Mouse (Mus musculus) ES-E14 (cell line): ENCODE data around the gene H2-DMb1. TPM values are rescaled to one million over a fixed set of nuclear protein-coding genes. Genes with fewer than 3 reads are reported as not detected.

ENCODE experiments used
- DNase-seq: peaks from one replicate; pipeline ENCODE4 v3.0.0-alpha.2; 2013; ENCODE audit warnings: low read depth, low spot score
- H3K27ac ChIP-seq: 2 replicates; pipeline ENCODE4 v1.5.1; 2012; ENCODE audit warnings: low read depth, mild to moderate bottlenecking, low read length, moderate library complexity, mixed read lengths; ENCODE audit not compliant: poor library complexity, insufficient read depth, severe bottlenecking
- H3K36me3 ChIP-seq: 2 replicates; pipeline ENCODE4 v1.6.1; 2012; ENCODE audit warnings: mild to moderate bottlenecking, low read length, moderate library complexity, mixed read lengths; ENCODE audit not compliant: control insufficient read depth, poor library complexity, insufficient read depth, severe bottlenecking
- H3K4me1 ChIP-seq, 2 experiments: fragments of 150-350 bp in 1 of 2; sonication (generic) in 1 of 2; 2 replicates each; pipeline ENCODE4 v1.6.1; 2012; ENCODE audit warnings: low read length in 2 of 2, mild to moderate bottlenecking in 1 of 2, mixed read lengths in 1 of 2; ENCODE audit not compliant: control insufficient read depth in 2 of 2, insufficient read depth in 2 of 2, poor library complexity in 1 of 2
- H3K4me3 ChIP-seq, 2 experiments: fragments of 150-350 bp in 1 of 2; sonication (generic) in 1 of 2; 2 replicates each; pipeline ENCODE4 v1.5.1; 2012; ENCODE audit warnings: low read length in 2 of 2, low read depth in 1 of 2, mild to moderate bottlenecking in 1 of 2, mixed read lengths in 1 of 2; ENCODE audit not compliant: insufficient read depth in 1 of 2, poor library complexity in 1 of 2, severe bottlenecking in 1 of 2
- H3K9ac ChIP-seq: 2 replicates; pipeline ENCODE4 v1.6.1; 2012; ENCODE audit warnings: low read depth, mild to moderate bottlenecking, low read length, mixed read lengths; ENCODE audit not compliant: poor library complexity, insufficient read depth, severe bottlenecking
- H3K9me3 ChIP-seq: fragments of 150-350 bp; sonication (generic); 2 replicates; pipeline ENCODE4 v1.6.1; 2012; ENCODE audit warnings: low read depth, mild to moderate bottlenecking, low read length; ENCODE audit not compliant: control insufficient read depth, insufficient read depth
- CHD2 ChIP-seq: IDR thresholded peaks from 2 replicates; pipeline ENCODE4 v1.6.1; 2014; ENCODE audit warnings: mild to moderate bottlenecking, low read depth, low read length, inconsistent platforms
- HCFC1 ChIP-seq: IDR thresholded peaks from 2 replicates; pipeline ENCODE4 v1.6.1; 2012; ENCODE audit warnings: low read length, inconsistent platforms, borderline replicate concordance; ENCODE audit not compliant: insufficient read depth
- MAFK ChIP-seq: IDR thresholded peaks from 2 replicates; pipeline ENCODE4 v1.6.1; 2014; ENCODE audit warnings: mild to moderate bottlenecking, low read depth, low read length, inconsistent platforms; ENCODE audit not compliant: insufficient read depth
- ZC3H11A ChIP-seq: IDR thresholded peaks from 2 replicates; pipeline ENCODE4 v1.6.1; 2012; ENCODE audit warnings: low read depth, mild to moderate bottlenecking, inconsistent platforms, low read length, borderline replicate concordance
- ZNF384 ChIP-seq: IDR thresholded peaks from 2 replicates; pipeline ENCODE4 v1.6.1; 2012; ENCODE audit warnings: low read depth, low read length, inconsistent platforms
- in situ Hi-C, 2 experiments: fragments of 600-800 bp; cut with MboI; formaldehyde crosslinking; loops; one replicate each; pipeline ENCODE4 v1.15.1; 2025; ENCODE audit warnings: low sequenced_read_pairs in 2 of 2, inconsistent platforms in 1 of 2; ENCODE audit not compliant: unreplicated experiment in 2 of 2
- total RNA-seq: library from RNA; depleted of rRNA; stranded (reverse); fragments of 300-350 nt; gene quantifications from 2 replicates; pipeline ENCODE4 v1.2.3, GENCODE M21; 2012

H2-DMb1 gene
- total RNA-seq, 1 experiment = 3.1 TPM

- in situ Hi-C loops = no loop called here
- Histone ChIP-seq H3K27ac (no peak overlapping the region), H3K4me3 (no peak overlapping the region), H3K4me1 (peaks cover 0 to 8% of the 10 kb centered on the region in 2 experiments; a peak in 1 of 4 replicates), H3K36me3 (no peaks in the 10 kb centered on the region), H3K9ac (no peak overlapping the region), H3K9me3 (no peaks in the 10 kb centered on the region)
- TF ChIP-seq ZNF384 (no peak), MAFK (no peak), ZC3H11A (no peak), CHD2 (no peak), HCFC1 (no peak)
- DNase-seq = no peak
Observed at GRCm38 (mm10) chr17:34199050-34199619, 46.3 kb downstream of the H2-DMb1 start.

GRCm38 (mm10) chr17:34200047-34200446 is 47.2 kb downstream of the H2-DMb1 start:
- Histone ChIP-seq H3K9ac (no peak overlapping the region), H3K4me1 (peaks cover 0 to 8% of the 10 kb centered on the region in 2 experiments; a peak in 1 of 4 replicates), H3K9me3 (no peaks in the 10 kb centered on the region), H3K27ac (no peak overlapping the region), H3K4me3 (no peak overlapping the region), H3K36me3 (no peaks in the 10 kb centered on the region)
- TF ChIP-seq CHD2 = no peak
- TF ChIP-seq ZNF384 = no peak
- TF ChIP-seq ZC3H11A = no peak
- no peak for TF ChIP-seq MAFK
- no peak for TF ChIP-seq HCFC1
- no peak for DNase-seq
- in situ Hi-C loops = no loop called here

GRCm38 (mm10) chr17:34200772-34201505 is 48.1 kb downstream of the H2-DMb1 start:
- peaks cover 0 to 12% of the 10 kb centered on the region in 2 experiments; a peak in 1 of 4 replicates for H3K4me1 ChIP-seq
- H3K27ac ChIP-seq = no peak overlapping the region
- no peak overlapping the region for H3K4me3 ChIP-seq
- DNase-seq = no peak
- H3K9me3 ChIP-seq = no peaks in the 10 kb centered on the region
- no peak overlapping the region for H3K9ac ChIP-seq
- in situ Hi-C loops = no loop called here
- H3K36me3 ChIP-seq = no peaks in the 10 kb centered on the region
- TF ChIP-seq HCFC1 = no peak
- no peak for TF ChIP-seq ZC3H11A
- no peak for TF ChIP-seq MAFK
- no peak for TF ChIP-seq ZNF384
- no peak for TF ChIP-seq CHD2

- H3K4me1 ChIP-seq = peaks cover 0 to 12% of the 10 kb centered on the region in 2 experiments; a peak in 1 of 4 replicates
- in situ Hi-C loops = no loop called here
- H3K36me3 ChIP-seq = no peaks in the 10 kb centered on the region
- no peak overlapping the region for H3K9ac ChIP-seq
- no peak for TF ChIP-seq HCFC1
- TF ChIP-seq CHD2 = no peak
- no peak for TF ChIP-seq MAFK
- no peak for TF ChIP-seq ZC3H11A
- TF ChIP-seq ZNF384 = no peak
- no peak for DNase-seq
- H3K4me3 ChIP-seq = no peak overlapping the region
- no peak overlapping the region for H3K27ac ChIP-seq
- no peaks in the 10 kb centered on the region for H3K9me3 ChIP-seq
Observed at GRCm38 (mm10) chr17:34201506-34202055, 48.7 kb downstream of the H2-DMb1 start.
